Mouse (Mus musculus): ENCODE results near the gene Rbp2. TPM values are rescaled to one million over a fixed set of nuclear protein-coding genes. Genes with fewer than 3 reads are reported as not detected.

Gene Rbp2
- total RNA-seq, 4 experiments from 2014 or later = not detected

DNA sequence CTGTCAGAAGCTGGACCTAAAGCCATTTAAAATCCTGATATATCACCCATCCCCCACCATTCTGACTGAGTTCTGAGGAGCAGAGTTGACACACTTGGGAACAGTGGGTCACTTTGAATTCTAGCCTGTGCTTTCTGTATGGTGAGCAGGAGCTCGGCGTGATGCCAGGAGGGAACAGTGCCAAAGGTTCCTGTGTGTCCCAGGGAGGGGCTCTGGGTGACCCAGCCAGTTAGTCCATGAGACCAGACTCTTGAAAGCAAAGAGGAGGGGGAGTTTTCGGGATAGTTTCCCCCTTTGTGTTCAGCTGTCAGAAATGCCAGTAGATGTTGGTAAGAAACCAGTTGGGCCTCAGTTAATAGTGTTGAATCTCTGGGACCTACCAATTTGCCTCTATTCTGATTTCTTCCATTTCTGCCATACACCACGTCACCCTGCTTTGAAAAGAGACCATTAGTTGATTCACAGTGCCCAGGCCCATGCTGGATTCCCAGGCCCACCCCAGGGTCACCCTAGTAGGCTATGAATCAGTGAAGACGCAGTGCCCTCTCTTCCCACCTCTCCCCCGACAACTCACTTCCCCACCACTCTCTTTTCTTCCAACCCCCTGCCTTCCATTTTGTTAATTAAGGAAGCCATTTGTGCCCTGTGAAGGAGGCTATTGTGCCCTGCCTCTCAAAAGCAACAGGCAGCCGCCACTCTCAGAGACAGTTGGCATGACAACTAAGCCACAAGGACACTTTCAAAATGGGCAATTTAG lies 39.0 kb downstream of the Rbp2 start:
- DNase-seq = peak; percentile 5

DNA sequence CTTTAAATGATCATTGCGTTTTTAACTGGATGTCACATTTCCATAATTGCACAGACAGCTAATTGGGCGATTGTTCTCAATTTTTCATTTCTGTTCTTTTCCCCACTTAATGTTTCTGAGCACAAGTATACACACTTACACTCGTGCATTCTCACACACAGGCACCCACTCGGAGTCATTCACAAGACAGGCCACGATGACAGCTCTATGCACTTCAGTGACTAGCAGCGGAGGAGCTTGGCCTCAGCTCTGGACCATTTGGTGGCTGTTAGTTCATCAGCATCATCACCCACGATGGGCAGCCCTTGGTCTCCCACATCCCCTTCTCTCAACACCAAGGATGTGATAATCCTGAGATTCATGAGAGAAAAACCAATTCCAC lies 39.6 kb downstream of the Rbp2 start:
- DNase-seq = no peak

DNA sequence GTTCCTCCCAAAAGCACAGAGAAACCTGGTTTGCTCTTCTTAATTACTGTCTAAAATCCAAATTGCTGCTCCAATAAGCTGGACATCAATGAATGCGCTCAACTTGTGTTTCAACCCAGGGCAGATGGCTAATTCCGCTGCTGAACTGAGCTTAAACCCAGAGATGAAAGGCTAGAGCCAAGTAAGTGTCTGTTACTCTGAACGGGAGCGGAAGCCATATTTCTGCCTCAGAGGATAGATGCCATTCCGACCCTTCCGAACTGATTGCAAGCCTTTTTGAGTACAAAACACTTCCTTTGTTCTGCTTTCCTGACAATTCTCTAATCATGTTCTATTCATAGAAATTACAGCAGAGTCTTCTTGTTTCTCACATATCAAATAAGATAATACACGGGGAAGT lies 41.3 kb downstream of the Rbp2 start:
- DNase-seq = no peak

DNA sequence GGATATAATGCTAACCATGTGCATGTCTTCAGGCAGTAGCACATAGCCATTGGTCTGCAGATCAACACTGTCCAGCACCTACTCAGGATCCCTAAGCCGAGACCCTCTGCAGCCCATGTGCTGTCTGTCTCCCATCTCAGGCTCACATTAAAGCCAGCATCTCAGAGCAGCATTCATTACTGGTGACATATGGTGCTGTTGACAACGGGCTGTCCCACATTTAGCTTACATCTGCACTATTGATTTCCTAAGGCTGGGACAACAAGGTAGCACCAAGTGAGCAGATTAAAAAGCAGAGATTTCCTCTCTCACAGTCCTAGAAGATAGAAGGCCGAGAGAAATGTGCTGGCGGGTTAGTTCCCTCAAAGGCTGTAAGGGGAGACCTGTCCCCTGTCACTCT lies 43.9 kb downstream of the Rbp2 start:
- no peak for DNase-seq

DNA sequence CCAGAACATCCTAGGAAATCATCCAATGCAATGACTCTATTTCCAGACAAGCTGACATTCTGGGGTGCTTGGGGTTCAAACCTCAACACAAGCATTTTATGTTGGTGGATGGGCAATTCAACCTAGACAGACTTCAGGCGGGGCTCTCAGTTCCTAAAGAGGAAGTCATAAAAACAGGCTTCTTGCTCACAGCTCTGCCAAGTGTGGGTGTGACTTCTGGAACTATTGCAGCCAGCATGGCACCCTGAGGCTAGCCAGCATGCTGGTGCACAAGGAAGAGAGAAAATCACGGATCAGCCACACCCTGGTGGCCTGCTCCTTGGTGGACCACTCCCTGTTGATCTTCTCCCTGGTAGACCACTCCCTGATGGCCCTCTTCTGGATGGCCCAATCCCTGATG lies 45.1 kb downstream of the Rbp2 start:
- DNase-seq = no peak

DNA sequence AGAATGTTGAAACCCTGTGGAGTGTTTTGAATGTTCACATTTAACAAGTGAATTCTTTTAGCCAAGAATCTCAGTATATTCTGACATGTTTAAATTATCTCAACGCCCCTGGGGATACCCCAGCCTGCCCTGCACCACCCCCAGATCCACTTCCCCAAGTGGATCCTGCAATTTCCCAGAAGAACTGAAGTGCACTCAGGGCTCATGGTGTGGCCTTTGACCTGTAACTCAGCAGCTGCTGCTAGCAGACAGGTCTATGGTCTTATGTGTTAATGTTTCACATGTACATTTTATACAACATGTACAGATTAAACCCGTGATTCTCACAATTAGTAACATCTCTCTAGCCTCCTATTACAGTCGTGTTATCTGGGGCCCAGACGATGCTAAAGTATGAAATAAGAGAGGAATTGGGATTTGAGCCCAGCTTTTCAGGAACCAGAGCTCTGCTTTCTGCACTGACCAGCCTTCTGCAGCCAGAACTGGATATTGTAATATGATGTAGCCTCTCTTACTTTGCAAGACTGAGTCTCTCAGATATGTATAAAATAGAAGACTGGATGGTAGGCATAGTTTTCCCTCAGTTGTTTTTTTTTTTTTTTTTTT lies 48.9 kb downstream of the Rbp2 start:
- DNase-seq = no peak

DNA sequence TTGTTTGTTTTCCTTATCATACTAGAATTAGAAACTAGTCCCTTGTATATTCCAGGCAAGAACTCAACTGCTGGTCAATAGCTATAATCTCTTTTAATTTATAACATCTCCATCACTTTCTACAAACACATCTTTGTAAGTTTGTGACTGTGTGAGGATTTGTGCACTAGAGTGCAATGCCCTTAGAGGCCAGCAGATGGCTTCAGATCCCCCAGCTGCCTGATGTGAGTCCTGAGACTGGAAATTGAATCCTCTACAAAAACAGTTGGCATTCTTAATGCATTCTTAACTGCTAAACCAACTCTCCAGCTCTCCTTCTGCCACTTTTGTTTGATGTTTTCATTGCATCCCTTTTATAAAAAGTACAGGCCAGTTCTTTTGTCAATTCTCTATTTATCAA lies 49.8 kb downstream of the Rbp2 start:
- no peak for DNase-seq

DNA sequence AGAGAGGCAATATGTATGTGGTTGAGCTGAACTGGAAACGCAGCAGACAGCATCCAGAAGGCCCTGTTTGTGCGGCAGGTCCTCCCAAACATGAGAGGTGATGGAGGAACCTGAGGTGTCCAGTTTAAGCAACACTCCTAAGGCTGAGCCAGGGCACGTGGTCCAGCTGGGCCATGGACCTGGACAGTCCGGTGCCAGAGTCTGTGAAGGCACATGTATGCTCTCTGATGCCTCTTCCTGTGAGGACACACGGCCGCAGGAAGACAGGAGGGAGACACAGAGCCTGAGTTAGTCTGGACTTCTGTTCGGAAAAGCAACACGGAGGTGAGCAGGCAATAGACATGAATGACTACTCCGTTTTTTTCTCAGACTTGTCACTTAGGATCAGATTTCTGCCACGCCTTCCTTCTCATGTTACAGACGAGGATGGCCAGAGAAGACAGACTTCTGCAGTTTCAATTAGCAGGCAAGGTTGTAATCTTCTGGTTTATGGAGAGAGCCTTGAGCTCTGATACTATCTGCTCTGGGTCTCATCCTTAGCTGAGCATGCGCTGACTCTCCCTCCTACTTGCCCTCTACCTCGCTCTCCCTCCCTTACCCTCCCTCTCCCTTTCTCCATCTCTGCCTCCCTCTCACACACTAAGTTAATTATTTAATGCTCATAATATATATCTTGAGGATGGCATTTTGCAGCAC lies 52.2 kb downstream of the Rbp2 start:
- no peak for DNase-seq

DNA sequence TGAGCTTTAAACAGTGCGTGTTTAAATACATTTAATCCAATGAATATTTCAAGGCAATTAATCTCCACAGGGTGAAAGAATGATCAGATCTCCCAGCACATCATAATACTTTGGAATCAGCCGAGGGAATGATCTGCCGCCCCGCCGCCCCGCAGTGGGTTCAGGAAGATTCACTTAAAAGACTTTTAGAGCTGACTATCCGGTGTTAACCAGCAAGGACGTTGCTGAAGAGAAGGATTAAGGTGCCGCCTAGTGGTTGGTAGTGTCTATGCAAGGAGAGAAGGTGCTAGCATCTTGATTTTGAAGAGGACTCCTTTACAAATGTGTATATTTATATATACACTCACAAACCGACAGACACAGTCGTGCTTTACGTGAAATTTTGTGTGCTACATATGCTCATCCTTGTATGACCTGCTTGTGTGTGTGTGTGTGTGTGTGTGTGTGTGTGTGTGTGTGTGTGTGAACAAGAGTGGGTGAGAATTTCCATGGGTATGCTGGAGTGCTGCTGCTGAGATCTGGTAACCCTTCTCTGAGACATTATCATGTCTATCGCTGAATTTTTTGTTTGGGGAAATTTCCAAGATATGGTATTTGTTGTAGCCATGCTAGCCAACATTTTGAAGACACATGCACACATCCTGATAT lies 52.9 kb downstream of the Rbp2 start:
- peak; percentile 31 for DNase-seq

DNA sequence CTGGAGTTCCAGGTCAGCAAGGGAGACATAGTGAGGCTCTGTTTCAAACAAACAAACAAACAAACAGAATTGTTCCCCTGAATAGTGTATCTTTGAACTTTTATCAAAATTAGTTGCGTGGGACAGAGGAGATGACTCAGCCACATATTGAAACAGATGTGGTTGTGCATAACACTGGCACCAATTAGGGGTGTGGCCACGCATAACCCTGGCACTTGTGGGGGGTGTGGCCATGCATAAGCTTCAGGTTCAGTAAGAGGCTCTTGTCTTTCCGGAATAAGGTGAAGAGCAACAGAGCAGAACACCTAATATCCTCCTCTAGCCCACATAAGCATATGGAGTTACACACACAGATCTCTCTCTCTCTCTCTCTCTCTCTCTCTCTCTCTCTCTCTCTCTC lies 58.1 kb downstream of the Rbp2 start:
- no peak for DNase-seq

Other genes starting within 250 kb of the Rbp2 start
- gene Nmnat3, start 198.7 kb upstream of the Rbp2 start, total RNA-seq (2022) = 10 to 100 TPM; 13.2 to 23.4 (median 19.4) TPM
- 1 to 10 TPM; 7.3 to 8.6 (median 7.6) TPM for gene Rbp1, start 63.2 kb upstream of the Rbp2 start, total RNA-seq (2022)
- 100 to 1,000 TPM; 136 to 145 (median 138) TPM for gene Copb2, start 77.6 kb downstream of the Rbp2 start, total RNA-seq (2022)
- gene Mrps22, start 115.5 kb downstream of the Rbp2 start, total RNA-seq (2022) = 10 to 100 TPM; 42.7 to 62.9 (median 55.2) TPM

Measured in adrenal gland, adult 8-10 months (tissue).